Mouse (Mus musculus): ENCODE results near the gene Cnot11.

GRCm38 (mm10) chr1:39534831-39535230, at the start of gene Cnot11:
- TF ChIP-seq POLR2A (IDR thresholded peaks at IDR 0.05; ENCODE audit: control insufficient read depth, extremely low read depth, insufficient read depth, low read length, poor library complexity) (no peak), CTCF (IDR thresholded peaks at IDR 0.05; ENCODE audit: borderline replicate concordance, control insufficient read depth, extremely low read depth, insufficient read depth, low read length, poor library complexity) (no peak)

Measured in thymus, adult 2 months (tissue).